Mouse (Mus musculus) embryonic facial prominence, embryonic 11.5 days (tissue): ENCODE results near the gene Gm21679. TPM values are rescaled to one million over a fixed set of nuclear protein-coding genes. Genes with fewer than 3 reads are reported as not detected.
"Not testable (repeated sequence)": the region's sequence is repeated elsewhere in the genome, so short reads cannot be mapped to it uniquely, and the experiment has no call there.

Experiments used
- ATAC-seq: fragments of 200-750 bp; cut with Nextera tagmentation; replicated peaks from 2 replicates; pipeline ENCODE4 v1.8.0; 2017; ENCODE audit warnings: low read depth; ENCODE audit not compliant: insufficient number of reproducible peaks, low FRiP score, low TSS enrichment
- DNase-seq: peaks from one replicate; pipeline ENCODE4 v3.0.0-alpha.2; 2015; ENCODE audit warnings: low spot score
- H3K27ac ChIP-seq: fragments of 300-500 bp; sonication (generic); replicated peaks from 2 replicates; pipeline ENCODE4 v1.5.1; 2014; ENCODE audit warnings: mild to moderate bottlenecking, low read depth, low read length, control low read depth
- H3K27me3 ChIP-seq: fragments of 300-500 bp; sonication (generic); 2 replicates; pipeline ENCODE4 v1.6.1; 2014; ENCODE audit warnings: mild to moderate bottlenecking, low read length, moderate library complexity, mixed read lengths; ENCODE audit not compliant: control insufficient read depth, insufficient read depth
- H3K36me3 ChIP-seq: fragments of 300-500 bp; sonication (generic); replicated peaks from 2 replicates; pipeline ENCODE4 v1.6.1; 2014; ENCODE audit warnings: low read depth, mild to moderate bottlenecking, low read length, moderate library complexity, mixed read lengths; ENCODE audit not compliant: control insufficient read depth, insufficient read depth
- H3K4me1 ChIP-seq: fragments of 300-500 bp; sonication (generic); 2 replicates; pipeline ENCODE4 v1.6.1; 2014; ENCODE audit warnings: low read length, mixed read lengths; ENCODE audit not compliant: control insufficient read depth, insufficient read depth
- H3K4me2 ChIP-seq: fragments of 300-500 bp; sonication (generic); 2 replicates; pipeline ENCODE4 v1.6.1; 2014; ENCODE audit warnings: low read depth, mild to moderate bottlenecking, control low read depth, low read length, moderate library complexity
- H3K4me3 ChIP-seq: fragments of 300-500 bp; sonication (generic); 2 replicates; pipeline ENCODE4 v1.5.1; 2014; ENCODE audit warnings: low read depth, low read length, control low read depth
- H3K9ac ChIP-seq: fragments of 300-500 bp; sonication (generic); replicated peaks from 2 replicates; pipeline ENCODE4 v1.6.1; 2014; ENCODE audit warnings: mild to moderate bottlenecking, control low read depth, low read length
- H3K9me3 ChIP-seq: fragments of 300-500 bp; sonication (generic); replicated peaks from 2 replicates; pipeline ENCODE4 v1.6.1; 2016; ENCODE audit warnings: mild to moderate bottlenecking, low read length, inconsistent platforms, mixed read lengths; ENCODE audit not compliant: control insufficient read depth
- WGBS: fragments of 180-500 bp; shearing (Covaris S2); extraction: QIAGEN DNeasy Blood & Tissue Kit; methylation state at CpG from one replicate; pipeline ENCODE4 v1.1.7; 2014; 5-methylcytosine and 5-hydroxymethylcytosine counted together
- polyA plus RNA-seq: library from polyadenylated mRNA; unstranded; fragments of >200 nt; fragmentation: Nextera tagmentation; extraction: Ambion mirVana; gene quantifications from 2 replicates; pipeline ENCODE4 v1.2.1, GENCODE M21; 2014

The Gm21679 gene
- not detected in 2 replicates for polyA plus RNA-seq

GRCm38 (mm10) chrY:29683270-29683669 is at the start of gene Gm21679:
Gm21679 (minus strand) TSS chrY:29683370.
- not testable (repeated sequence) for DNase-seq, H3K9ac ChIP-seq, H3K27me3 ChIP-seq, H3K4me2 ChIP-seq, H3K27ac ChIP-seq, H3K4me1 ChIP-seq, H3K4me3 ChIP-seq, ATAC-seq, H3K36me3 ChIP-seq, H3K9me3 ChIP-seq
- no CpG with 5 or more reads among the region's 3 CpGs for WGBS
